Mouse (Mus musculus): ENCODE data around the gene Npas1.
A peak's percentile ranks its signal among the peaks of the same experiment; 100 is the strongest.

- TF ChIP-seq CTCF (IDR thresholded peaks at IDR 0.05; ENCODE audit: extremely low read depth, insufficient read length, insufficient replicate concordance, low read depth, low read length) (no peak), POLR2A (IDR thresholded peaks at IDR 0.05; ENCODE audit: low read depth, low read length) (peak; percentile 46; the same call in 1 of the 2 replicates)
Measured at GRCm38 (mm10) chr7:16420493-16421118, 56.9 kb downstream of the Npas1 start.
